Comparison of ENCODE assay signal across 9 mouse cellular contexts in the genomic region with DNA sequence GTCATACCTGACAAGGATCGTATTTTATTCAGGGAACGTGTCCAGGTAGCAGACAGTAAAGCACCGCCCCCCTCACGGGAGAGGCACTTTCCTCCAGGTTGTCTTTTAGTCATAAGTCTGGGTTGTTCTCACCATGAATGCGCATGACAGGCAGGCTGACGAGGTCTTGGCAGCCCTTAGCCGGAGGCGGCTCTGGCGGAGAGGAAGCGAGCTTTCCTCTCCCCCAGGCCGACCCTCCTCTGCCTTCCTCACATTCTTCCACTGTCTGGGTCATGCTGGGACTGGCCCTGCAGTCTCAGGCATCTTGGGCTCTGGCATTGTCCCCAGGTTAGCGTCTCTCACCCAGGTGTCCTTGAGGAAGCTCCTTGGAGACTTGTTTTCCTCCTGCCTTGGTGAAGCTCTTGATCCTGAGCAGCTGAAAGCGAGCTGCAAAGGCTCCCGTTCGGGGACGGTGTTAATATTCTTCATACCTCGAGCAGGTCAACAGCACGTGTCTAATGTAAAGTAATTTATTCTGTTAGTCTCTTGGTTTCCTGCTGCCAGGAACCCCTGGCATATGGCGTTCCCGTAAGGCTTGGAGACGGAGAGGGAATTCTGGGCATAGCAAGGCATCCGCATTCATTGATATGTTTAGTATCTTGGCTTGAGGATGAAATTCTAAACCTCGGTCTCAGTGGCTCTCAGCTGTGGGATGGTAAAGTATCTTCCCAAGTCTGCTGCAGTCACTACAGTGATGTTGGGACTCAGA.
DNase-seq lines count a peak whose midpoint lies in the region; ATAC-seq lines count a peak whose summit lies in the region.
"Had no signal": no experiment of that assay in that cellular context is flagged by ENCODE, and none has a peak within 500 bp of the region (broad histone marks: within the 10 kb centered on the region; RNA-seq: fewer than 3 reads in every experiment).

No protein-coding gene starts in this region.

- DNase-seq in layer of hippocampus, adult 9-11 months, result peak; percentile 11
- no peak for DNase-seq in layer of hippocampus, adult 9-10 months (ENCODE audit: low spot score)
- peak; percentile 59 for DNase-seq in embryo, embryonic 10 days (ENCODE audit: low spot score)
- peak; percentile 67 for DNase-seq in forebrain, embryonic 11.5 days (ENCODE audit: low spot score)
- DNase-seq in limb, embryonic 10.5 days (ENCODE audit: low spot score), result peak; percentile 49
- DNase-seq in T-cell, adult 2 months (ENCODE audit: low spot score), result no peak
- no peak for DNase-seq in lung, postnatal 14 days
- DNase-seq: liver, embryonic 13.5 days had no signal

- no peaks in the 10 kb centered on the region for H3K27me3 ChIP-seq in forebrain, embryonic 11.5 days (ENCODE audit: control insufficient read depth, insufficient read depth, low read length)
- peaks cover 11% of the 10 kb centered on the region; the same call in 1 of the 2 replicates for H3K27me3 ChIP-seq in limb, embryonic 10.5 days (ENCODE audit: low read depth, poor library complexity, severe bottlenecking)
- no peaks in the 10 kb centered on the region for H3K27me3 ChIP-seq in stomach, embryonic 16.5 days (ENCODE audit: control insufficient read depth, insufficient read depth, low read length)
- H3K27me3 ChIP-seq: liver, embryonic 13.5 days had no signal

- ATAC-seq in forebrain, embryonic 11.5 days (replicated peaks; ENCODE audit: low FRiP score), result no peak
- ATAC-seq in stomach, embryonic 16.5 days (ENCODE audit: insufficient read depth, low FRiP score), result peak; percentile 29; the same call in 1 of the 2 replicates

- 0 out of 2 replicates have a peak overlapping the region, but pooled peaks have one; percentile 12 for H3K9ac ChIP-seq in forebrain, embryonic 11.5 days (ENCODE audit: low read length)
- peak overlapping the region; percentile 24; the same call in 1 of the 2 replicates for H3K9ac ChIP-seq in stomach, embryonic 16.5 days (ENCODE audit: low read length)
- H3K9ac ChIP-seq: liver, embryonic 13.5 days had no signal

- H3K9me3 ChIP-seq in forebrain, embryonic 11.5 days (ENCODE audit: control insufficient read depth, low read length), result no peaks in the 10 kb centered on the region
- H3K9me3 ChIP-seq in limb, embryonic 10.5 days (replicated peaks), result no peaks in the 10 kb centered on the region
- no peaks in the 10 kb centered on the region for H3K9me3 ChIP-seq in stomach, embryonic 16.5 days (replicated peaks; ENCODE audit: control insufficient read depth, low read length)
- H3K9me3 ChIP-seq: liver, embryonic 13.5 days had no signal

- WGBS in forebrain, embryonic 11.5 days, result 39% methylated on average over 23 of the region's 23 CpGs
- 27% methylated on average over 23 of the region's 23 CpGs for WGBS in limb, embryonic 10.5 days
- 24% methylated on average over 23 of the region's 23 CpGs for WGBS in stomach, embryonic 16.5 days

- H3K4me3 ChIP-seq in forebrain, embryonic 11.5 days (ENCODE audit: low read depth, low read length), result no peak overlapping the region
- no peak overlapping the region for H3K4me3 ChIP-seq in limb, embryonic 10.5 days
- no peak overlapping the region for H3K4me3 ChIP-seq in stomach, embryonic 16.5 days (replicated peaks; ENCODE audit: low read length)
- H3K4me3 ChIP-seq: liver, embryonic 13.5 days had no signal

- no peaks in the 10 kb centered on the region for H3K36me3 ChIP-seq in forebrain, embryonic 11.5 days (ENCODE audit: control insufficient read depth, insufficient read depth, low read length)
- no peaks in the 10 kb centered on the region for H3K36me3 ChIP-seq in limb, embryonic 10.5 days
- H3K36me3 ChIP-seq in stomach, embryonic 16.5 days (ENCODE audit: control insufficient read depth, insufficient read depth, low read length), result no peaks in the 10 kb centered on the region
- H3K36me3 ChIP-seq: liver, embryonic 13.5 days had no signal

- no peaks in the 10 kb centered on the region for H3K4me1 ChIP-seq in forebrain, embryonic 11.5 days (replicated peaks; ENCODE audit: control insufficient read depth, insufficient read depth, low read length)
- H3K4me1 ChIP-seq in limb, embryonic 10.5 days, result peaks cover 6% of the 10 kb centered on the region; the same call in 1 of the 2 replicates
- no peaks in the 10 kb centered on the region for H3K4me1 ChIP-seq in stomach, embryonic 16.5 days (ENCODE audit: control insufficient read depth, insufficient read depth, low read length)
- H3K4me1 ChIP-seq: liver, embryonic 13.5 days had no signal

- no peak overlapping the region for H3K27ac ChIP-seq in forebrain, embryonic 11.5 days (ENCODE audit: low read depth, low read length)
- no peak overlapping the region for H3K27ac ChIP-seq in limb, embryonic 10.5 days
- peak overlapping the region; percentile 18; the same call in 1 of the 2 replicates for H3K27ac ChIP-seq in stomach, embryonic 16.5 days (ENCODE audit: low read length)
- H3K27ac ChIP-seq: liver, embryonic 13.5 days had no signal

- H3K4me2 ChIP-seq in forebrain, embryonic 11.5 days (ENCODE audit: low read depth, low read length, severe bottlenecking), result no peak overlapping the region
- H3K4me2 ChIP-seq in stomach, embryonic 16.5 days (ENCODE audit: low read depth, low read length), result peak overlapping the region; percentile 8
- H3K4me2 ChIP-seq: liver, embryonic 13.5 days had no signal

Comparison
In these comparisons a context has a peak if more than half of its experiments do, and no peak if none do; other contexts are left out.
1. DNase-seq: peak in layer of hippocampus, adult 9-11 months (single experiment), embryo, embryonic 10 days (single experiment), forebrain, embryonic 11.5 days (single experiment) and limb, embryonic 10.5 days (single experiment); none in layer of hippocampus, adult 9-10 months (single experiment), T-cell, adult 2 months (single experiment) and lung, postnatal 14 days (single experiment).